Mouse (Mus musculus): ENCODE results near the gene Dnajc28. TPM values are rescaled to one million over a fixed set of nuclear protein-coding genes. Genes with fewer than 3 reads are reported as not detected.

Dnajc28 gene
- polyA plus RNA-seq, 2 experiments from 2014 or later, result 1.6 to 2.9 TPM

DNA sequence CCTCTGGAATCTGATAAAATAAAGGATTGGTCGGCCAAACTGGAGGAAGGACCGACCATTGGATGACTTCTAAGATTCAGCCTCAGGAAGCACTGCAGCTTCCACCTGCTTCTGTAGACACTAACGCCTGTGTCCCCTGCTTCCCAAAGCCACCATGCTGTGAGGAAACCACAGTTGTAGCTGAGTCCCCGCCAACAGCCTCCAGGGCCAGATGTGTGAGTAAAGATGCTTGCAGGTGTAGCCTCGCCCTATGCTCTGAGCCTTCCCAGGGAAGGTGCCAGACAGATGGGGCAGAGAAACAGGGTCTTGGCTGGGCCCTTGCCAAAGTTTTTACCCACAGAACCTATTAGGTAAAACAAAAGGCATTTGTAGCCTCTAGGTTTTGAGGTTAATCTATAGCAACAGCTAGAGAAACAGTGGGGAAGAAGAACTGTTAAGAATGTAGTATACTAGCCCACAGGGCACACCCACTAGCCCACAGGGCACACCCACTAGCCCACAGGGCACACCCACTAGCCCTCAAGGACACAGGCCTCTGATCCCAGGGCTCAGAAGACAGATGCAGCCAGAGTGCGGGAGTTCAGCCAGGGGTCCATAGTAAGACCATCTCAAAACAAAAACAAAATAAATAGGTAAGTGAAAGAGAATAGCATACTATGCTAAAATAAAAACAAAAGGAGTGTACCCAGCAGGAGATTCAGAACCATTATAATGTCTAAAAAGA lies 30.9 kb downstream of the Dnajc28 start:
- ATAC-seq, result no peak

DNA sequence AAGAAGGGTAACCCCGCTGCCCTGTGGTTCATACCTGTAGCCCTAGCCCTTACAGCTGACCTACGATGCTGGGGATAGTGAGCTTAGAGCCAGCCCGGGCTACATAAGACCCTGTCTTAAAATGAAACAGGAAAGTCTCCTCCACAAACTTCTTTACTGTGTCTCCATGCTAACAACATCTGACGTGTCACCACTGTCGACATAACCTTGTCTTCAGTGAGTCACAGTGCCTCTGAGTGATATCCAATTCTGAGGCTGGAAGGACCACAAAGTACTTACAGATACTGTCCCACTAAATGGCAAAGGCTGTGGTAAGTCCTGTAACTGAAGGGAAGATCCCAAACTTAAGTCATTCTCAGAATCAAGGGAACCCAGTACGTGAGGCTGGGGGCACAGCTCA lies 32.6 kb downstream of the Dnajc28 start:
- no peak for ATAC-seq

DNA sequence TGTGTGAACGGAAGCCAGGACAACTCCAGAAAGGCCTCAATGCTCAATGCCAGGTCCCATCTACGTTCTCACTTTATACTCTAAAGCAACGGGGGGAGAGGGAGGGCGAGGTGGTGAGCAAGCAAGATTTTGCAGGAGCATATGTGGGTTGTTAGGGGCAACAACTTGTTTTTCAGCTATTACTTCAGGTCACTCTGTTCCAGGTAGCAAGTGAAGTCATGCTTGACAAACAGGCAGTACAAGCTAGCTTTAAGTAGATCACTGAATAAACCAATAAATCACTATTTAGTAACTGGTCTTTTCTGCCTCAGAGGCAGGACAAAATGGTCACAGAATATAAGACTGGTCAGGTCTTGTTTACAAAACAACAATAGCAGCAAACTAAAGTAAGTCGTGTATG lies 33.2 kb downstream of the Dnajc28 start:
- no peak for ATAC-seq

DNA sequence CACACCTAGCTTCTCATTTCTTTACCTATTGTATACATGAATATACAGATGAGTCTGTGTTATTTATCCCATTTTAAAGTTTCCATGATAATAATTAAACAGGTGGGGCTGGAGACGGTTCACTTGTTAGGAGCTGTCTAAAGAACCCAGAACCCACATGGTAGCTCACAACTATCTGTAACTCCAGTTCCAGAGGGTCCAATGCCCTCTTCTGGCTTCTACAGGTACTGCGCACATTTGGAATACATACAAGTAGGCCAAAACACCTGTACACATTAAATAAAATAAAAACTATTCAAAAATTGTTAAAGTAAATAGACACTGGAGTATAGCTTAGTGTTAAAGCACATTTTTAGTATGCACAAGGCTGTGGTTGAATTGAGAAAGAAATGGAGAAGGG lies 36.5 kb downstream of the Dnajc28 start:
- ATAC-seq, result no peak

DNA sequence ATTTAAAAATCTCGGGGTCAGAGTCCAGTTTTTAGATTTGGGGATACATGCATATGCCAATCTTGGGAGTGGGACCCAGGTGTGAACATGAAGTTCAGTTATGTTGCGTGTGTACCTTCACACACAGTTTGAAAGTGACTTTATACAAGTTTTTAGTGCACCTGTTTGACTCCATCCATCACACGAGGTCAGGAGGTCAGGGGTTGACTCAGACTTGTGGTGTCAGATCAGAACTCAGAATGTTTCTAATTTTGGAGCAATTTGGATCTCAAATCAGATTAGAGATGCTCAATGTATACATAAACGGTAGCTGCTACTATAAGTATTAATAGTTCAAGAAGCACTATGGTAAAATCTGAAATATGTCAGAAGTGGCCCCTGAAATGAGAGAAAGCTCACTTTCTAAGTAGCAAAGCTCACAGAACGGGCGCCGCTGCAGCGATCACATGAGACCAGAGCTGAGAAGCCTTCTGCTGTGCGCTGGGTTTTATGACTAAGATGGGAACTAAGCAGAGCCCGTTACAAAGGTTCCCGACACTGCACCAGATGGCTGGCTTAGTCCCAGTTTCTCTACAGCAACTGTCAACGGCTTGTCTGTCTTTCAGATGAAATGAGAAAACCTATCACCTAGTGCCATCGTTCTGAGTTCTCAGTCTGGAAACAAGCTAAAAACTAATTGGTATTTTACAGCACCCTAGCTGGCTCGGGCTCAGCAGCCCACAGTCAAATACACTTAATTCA lies 39.7 kb downstream of the Dnajc28 start:
- ATAC-seq, result no peak

DNA sequence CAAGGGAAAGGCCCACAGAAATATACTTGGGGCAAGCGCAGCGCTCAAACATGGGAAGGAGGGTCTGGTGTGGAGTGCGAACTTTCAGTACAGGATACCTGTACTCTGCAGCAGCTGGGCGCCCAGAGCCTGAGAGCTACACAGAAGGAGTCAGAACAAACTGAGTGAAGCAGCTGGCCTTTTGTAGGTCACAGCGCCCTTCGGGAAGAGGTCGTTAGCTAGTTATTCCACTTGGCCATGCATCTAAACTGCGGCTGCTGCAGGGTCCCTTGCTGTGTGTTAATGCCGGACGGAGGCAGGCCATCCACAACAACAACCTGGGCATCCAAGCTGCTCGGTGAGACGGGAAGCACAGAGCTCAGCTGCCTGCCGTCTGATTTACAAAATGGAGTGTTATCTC lies 43.7 kb downstream of the Dnajc28 start:
- ATAC-seq, result no peak

DNA sequence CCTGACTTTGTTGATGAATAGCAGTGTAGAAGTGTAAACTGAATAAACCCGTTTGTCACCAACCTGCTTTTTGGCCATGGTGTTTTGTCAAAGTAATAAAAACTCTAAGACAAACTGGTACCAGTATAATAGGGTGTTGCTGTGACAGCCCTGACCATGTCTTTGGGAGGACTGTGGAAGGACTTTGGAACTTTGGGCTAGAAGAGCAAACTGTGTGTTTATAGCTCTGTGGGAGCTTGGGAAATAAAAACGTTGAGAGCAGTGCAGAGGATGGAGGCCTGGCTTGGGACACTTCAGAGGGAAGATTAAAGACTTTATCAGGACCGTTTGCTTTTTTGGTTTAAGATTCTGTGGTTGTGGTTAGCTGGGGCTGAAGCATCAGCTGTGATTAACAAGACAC lies 47.7 kb downstream of the Dnajc28 start:
- ATAC-seq, result no peak

DNA sequence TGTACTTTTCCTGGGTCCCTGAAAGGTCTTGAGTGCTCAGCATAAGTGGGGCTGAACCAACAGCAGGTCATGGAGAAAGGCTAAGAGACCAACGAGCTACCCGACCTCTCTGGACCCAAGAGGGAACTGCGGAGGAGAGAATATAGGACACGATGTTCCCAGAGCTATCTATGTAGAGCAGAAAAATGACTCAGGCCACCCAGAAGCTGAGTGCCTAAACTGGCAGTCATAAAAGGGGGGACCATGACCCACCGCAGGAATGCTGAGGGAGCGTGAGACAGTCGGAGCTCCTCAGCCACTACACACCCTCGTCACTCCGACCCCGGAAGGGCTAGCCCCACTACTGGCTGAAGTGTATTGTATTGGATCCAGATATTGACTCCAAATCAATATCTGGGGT lies 49.9 kb downstream of the Dnajc28 start:
- ATAC-seq, result no peak

DNA sequence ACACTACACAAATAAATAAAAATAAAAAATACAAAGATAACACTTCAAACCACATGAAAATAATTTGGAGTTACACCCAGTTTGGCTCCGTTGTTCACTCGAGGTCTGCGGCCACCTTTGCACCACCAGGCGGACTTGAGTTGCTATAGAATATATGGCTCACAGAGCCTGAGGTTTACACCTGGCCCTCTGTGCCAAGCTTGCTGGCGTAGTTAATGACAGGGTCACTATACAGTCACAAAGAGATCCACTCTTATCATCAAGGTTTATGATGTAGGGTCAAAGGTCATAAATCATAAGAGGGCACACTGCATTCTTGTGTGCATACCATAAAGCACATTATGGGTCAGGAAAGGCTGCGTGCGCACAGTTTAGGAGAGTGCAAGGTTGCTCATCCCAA lies 52.8 kb downstream of the Dnajc28 start:
- no peak for ATAC-seq

DNA sequence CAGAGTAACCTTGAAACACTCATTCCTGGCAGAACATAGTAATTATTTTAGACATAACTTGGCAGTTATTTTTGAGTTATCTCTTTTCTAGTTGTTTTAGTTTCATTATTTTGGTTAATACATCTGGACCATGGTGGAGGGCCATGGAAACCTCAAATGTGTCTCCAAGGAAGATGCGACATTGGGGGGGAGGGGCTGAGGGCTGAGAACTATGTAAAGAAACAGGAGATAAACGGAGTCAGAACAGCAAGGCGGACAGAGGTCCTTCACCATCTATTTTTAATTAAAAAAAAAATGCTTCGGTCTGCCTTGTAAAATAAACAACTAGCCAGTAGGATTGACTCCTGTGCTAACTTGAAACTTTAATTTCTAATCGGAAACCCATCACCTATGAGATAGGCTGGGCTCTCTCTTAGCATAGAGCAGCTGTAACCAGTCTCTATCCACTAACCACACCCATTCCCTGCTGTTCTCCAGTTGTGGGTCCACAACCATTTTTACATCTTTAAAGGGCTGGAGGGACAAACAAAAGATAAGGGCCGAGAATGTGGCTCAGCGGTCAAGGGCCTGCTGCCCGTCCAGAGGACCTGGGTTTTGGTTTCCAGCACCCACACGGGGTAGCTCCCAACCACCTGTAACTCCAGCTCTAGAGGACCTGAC lies 53.4 kb downstream of the Dnajc28 start:
- ATAC-seq, result no peak

DNA sequence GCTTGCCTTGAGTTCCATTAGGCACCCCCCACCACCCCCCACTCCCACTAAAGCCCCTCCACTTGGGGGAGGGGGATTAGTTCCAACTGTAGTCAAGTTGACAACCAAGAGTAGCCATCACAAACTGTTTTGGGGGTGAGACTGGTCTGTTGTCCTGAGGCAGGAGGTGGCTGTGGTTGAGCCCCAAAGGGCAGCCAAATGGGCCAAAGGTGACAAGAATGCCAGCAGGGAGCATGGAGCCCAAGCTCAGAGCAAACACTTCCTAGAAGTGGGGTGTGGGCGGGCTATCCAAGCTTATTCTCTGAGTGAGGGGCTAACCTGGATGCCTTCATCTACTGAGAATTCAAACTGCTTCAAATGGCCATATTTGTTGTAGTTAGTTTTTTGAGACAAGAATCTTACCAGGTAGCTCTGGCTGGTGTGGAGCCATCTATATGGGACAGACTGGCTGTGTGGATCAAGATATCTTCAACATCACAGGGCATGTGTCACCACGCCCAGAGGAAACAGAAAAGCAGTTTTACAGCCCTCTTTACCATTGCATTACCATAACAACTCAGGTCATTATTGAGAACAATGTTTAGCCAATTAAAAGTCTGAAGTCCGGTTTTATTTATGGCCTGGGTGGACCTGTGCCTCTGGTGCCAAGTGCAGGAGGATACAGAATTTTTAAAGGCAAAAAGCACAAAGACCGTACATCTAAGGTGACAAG lies 54.1 kb downstream of the Dnajc28 start:
- no peak for ATAC-seq

Other genes starting within 250 kb of the Dnajc28 start
- 10 to 100 TPM; 45.8 to 48.2 TPM for gene Ifnar2, start 246.2 kb downstream of the Dnajc28 start, polyA plus RNA-seq (2017; shearing (Covaris generic))
- not detected for gene Gm21970, start 227.3 kb downstream of the Dnajc28 start, polyA plus RNA-seq (2017; shearing (Covaris generic))
- gene Il10rb, start 212.9 kb downstream of the Dnajc28 start, polyA plus RNA-seq (2017; shearing (Covaris generic)), result 100 to 1,000 TPM; 131 to 143 TPM
- 100 to 1,000 TPM in 1 of 2 experiments, 10 to 100 TPM in 1; 86.0 to 120 TPM for gene Ifnar1, start 133.8 kb downstream of the Dnajc28 start, polyA plus RNA-seq (2017; shearing (Covaris generic))
- 10 to 100 TPM; 29.9 to 35.3 TPM for gene Ifngr2, start 72.0 kb downstream of the Dnajc28 start, polyA plus RNA-seq (2017; shearing (Covaris generic))
- gene Tmem50b, start 21.2 kb downstream of the Dnajc28 start, polyA plus RNA-seq (2017; shearing (Covaris generic)), result 10 to 100 TPM; 27.7 to 38.4 TPM
- gene Gart, start 27.9 kb upstream of the Dnajc28 start, polyA plus RNA-seq (2017; shearing (Covaris generic)), result 10 to 100 TPM; 60.1 to 96.6 TPM
- 100 to 1,000 TPM; 153 to 230 TPM for gene Son, start 28.5 kb upstream of the Dnajc28 start, polyA plus RNA-seq (2017; shearing (Covaris generic))
- 10 to 100 TPM; 13.4 to 31.8 TPM for gene Donson, start 69.7 kb upstream of the Dnajc28 start, polyA plus RNA-seq (2017; shearing (Covaris generic))
- 10 to 100 TPM; 65.7 to 82.1 TPM for gene Cryzl1, start 109.9 kb upstream of the Dnajc28 start, polyA plus RNA-seq (2017; shearing (Covaris generic))
- 1 to 10 TPM; 2.1 to 2.4 TPM for gene Itsn1, start 110.3 kb upstream of the Dnajc28 start, polyA plus RNA-seq (2017; shearing (Covaris generic))

Measured in CD4-positive, CD25-positive, alpha-beta regulatory T cell, adult 4 months (primary cell).